Mouse (Mus musculus): Measurements from ENCODE around the gene Actl6b. TPM values are rescaled to one million over a fixed set of nuclear protein-coding genes. Genes with fewer than 3 reads are reported as not detected.

The Actl6b gene
- not detected in 4 replicates for total RNA-seq (2023; ENCODE audit: inconsistent age)

DNA sequence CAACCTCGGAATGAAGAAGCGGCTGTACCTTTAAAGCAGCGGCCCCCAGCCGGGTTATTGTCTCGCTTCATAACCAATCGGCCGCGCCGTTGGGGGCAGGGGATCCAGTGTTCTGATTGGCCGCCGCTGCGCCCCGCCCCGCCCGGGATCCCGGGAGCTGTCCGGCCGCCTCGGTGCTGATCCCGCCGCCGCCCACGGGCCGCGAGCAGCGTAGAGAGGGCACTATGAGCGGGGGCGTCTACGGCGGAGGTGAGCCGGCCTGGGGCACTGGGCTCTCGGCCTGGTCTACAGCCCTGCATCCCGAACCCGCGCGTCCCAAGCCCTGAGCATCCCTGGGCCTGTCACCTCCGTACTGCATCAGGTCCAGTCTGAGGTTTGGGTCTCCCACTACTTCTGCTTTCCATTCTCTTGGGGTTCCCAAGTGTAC is at the start of gene Actl6b:
Gene Actl6b (plus strand): TSS at position 107 of the 427 bp plus-strand sequence.

DNA sequence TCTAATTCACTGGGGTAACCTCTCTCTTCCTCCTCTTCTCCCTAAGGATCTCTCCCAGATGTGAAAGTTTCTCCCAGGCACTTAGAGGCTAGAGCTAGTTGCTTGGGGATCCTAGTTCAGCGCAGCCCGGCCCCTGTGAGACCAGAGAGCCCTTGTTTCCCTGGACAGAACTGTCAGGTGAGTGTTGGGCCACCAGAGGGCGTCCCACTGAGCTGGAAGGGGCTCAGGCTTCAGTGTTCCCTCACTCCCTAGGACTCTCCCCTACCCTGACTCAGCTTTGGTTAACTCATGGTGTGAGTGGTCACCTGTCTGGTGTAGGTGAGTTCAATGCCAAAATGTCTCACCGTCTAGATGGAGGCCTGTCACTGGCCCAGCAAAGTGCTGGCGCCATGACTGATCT is 34.9 kb upstream of the Actl6b start, which contains the start of gene Gigyf1:
Gene Gigyf1 (plus strand): TSS at position 113 of the 400 bp plus-strand sequence.

DNA sequence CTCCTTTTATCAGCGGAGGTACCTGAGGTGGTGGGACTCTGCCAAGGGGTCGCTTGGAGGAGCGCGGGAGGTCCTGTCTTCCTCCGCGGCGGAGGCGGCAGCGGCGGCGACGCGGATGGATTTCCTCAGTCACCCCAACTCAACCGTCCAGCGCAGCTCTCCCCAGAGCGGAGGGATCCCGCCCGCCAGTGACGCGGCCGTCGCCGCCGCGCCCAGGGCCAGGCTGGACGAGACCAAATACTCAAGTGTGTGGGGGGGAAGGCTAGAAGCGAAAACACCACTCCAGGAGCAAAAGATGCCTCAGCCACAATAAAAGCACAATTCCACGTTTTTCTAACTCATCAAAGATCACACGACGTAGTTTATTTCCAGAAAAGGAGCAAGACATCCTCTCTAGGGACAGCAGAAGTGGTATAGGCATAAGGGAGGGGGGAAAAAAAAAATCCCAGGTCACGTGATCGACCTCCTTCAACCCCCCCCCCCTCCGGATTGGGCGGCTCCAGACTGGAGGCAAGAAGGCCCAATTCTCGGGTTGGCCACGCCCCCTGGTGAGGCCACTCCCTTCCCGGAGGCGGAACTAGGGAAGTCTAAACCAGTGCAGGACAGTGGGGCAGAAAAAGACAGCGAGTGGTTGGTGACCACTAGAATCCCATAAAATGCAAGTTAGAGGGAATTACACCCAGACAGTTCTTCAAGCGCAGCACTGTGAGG is 20.0 kb upstream of the Actl6b start, which contains the start of the genes Epo and Gnb2:
Gene Epo (minus strand): TSS at position 126 of the 711 bp plus-strand sequence.
Gene Gnb2 (minus strand): TSS at position 394 of the 711 bp plus-strand sequence.

DNA sequence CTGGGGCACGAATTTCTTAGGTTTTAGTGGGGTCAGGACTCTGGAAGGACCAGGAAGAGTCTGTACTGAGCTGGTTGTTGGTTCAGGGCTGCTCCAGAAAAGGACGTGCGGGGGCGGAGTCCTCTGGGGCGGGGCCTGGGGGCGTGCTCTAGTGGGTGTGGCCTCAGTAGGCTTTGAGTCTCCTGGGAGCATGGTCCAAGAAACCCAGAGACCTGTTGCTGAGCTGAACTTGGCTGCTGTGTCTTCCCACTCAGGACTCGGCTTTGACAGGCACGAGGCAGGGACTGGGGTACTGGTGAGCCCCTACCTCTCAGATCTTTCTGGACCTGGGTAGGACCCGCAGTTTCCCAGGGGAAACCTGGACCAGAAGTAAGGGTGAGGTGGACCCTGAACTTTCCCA is 16.3 kb downstream of the Actl6b start, which contains the start of gene Tfr2:
Gene Tfr2 (plus strand): TSS at position 176 of the 400 bp plus-strand sequence.

DNA sequence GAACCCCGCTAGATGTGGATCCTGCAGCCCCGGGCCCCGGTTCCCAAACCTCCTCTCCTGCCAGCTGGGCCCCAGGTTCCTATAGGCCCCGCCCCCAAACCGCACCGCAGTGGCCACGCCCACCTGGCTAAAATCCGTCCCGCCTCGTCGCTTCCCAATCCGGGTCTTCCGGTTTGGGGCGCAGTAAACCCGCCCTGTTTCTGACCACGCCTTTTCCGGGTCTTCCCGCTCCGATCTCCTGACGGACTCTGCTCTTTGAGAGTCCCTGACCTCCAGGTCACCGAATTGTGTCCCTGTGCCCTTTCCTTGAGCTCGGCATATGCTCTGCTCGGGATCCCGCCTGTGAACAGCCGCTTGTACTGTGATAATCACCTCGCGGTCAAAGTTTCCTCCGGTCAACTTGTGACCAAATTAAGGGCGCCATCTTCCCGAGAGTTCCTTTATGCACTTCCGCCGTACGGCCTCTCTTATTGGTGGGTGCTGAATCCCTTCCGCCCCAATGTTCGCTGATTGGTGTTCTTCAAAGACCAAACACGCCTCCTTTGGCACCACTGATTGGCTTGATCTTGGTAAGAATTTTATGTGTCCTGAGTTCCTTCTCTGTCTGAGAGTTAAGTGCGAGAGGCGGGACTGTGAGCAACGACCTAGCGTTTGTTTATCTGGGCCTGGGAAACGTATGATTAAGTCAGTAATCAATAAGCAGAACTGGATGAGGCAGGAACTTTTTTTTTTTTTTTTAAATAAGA is 47.5 kb downstream of the Actl6b start, which contains the start of gene Mospd3:
Gene Mospd3 (minus strand): TSS at position 440 of the 746 bp plus-strand sequence.

DNA sequence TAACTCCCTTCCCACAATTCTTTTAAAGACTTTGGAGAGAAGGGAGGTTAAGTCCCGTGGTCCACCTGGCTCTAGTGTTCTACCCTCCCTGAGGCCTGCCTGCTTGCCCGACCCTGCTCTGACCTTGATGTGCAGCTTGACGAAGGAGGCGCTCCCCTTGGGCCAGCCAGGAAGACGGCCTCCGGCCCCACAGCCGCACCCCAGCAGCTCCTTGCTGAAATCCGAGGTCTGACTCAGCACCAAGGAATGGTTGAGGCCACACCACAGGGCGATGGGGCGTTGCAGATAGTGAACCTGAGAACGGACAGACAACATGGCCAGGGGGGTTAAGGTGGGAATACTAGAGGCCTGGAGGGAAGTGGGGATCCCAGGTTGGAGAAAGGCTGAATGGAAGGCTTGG is 60.2 kb downstream of the Actl6b start, which contains the start of gene Pcolce:
Gene Pcolce (minus strand): TSS at position 235 of the 400 bp plus-strand sequence.

Other genes with a start within 250 kb of the Actl6b start
- 401 to 449 TPM (median 426 TPM) in 4 replicates for gene Srrt, start 245.8 kb upstream of the Actl6b start, total RNA-seq (2023; ENCODE audit: inconsistent age)
- 7.3 to 8.7 TPM (median 8.2 TPM) in 4 replicates for gene Trip6, start 239.1 kb upstream of the Actl6b start, total RNA-seq (2023; ENCODE audit: inconsistent age)
- gene Slc12a9, start 219.9 kb upstream of the Actl6b start, total RNA-seq (2023; ENCODE audit: inconsistent age): 19.7 to 22.5 TPM (median 20.8 TPM) in 4 replicates
- not detected in 4 replicates for gene Ephb4, start 203.4 kb upstream of the Actl6b start, total RNA-seq (2023; ENCODE audit: inconsistent age)
- gene Zan, start 76.5 kb upstream of the Actl6b start, total RNA-seq (2023; ENCODE audit: inconsistent age): not detected in 4 replicates
- gene Pop7, start 51.0 kb upstream of the Actl6b start, total RNA-seq (2023; ENCODE audit: inconsistent age): 30.1 to 38.1 TPM (median 33.0 TPM) in 4 replicates
- 114 to 121 TPM (median 115 TPM) in 4 replicates for gene Gigyf1, start 35.0 kb upstream of the Actl6b start, total RNA-seq (2023; ENCODE audit: inconsistent age)
- not detected in 4 replicates for gene Epo, start 20.3 kb upstream of the Actl6b start, total RNA-seq (2023; ENCODE audit: inconsistent age)
- 346 to 423 TPM (median 404 TPM) in 4 replicates for gene Gnb2, start 20.0 kb upstream of the Actl6b start, total RNA-seq (2023; ENCODE audit: inconsistent age)
- 0.29 to 1.5 TPM (median 0.71 TPM) in 4 replicates for gene Tfr2, start 16.3 kb downstream of the Actl6b start, total RNA-seq (2023; ENCODE audit: inconsistent age)
- gene Mospd3, start 47.5 kb downstream of the Actl6b start, total RNA-seq (2023; ENCODE audit: inconsistent age): 32.1 to 44.5 TPM (median 37.3 TPM) in 4 replicates
- 1.1 to 2.3 TPM (median 1.5 TPM) in 4 replicates for gene Pcolce, start 60.3 kb downstream of the Actl6b start, total RNA-seq (2023; ENCODE audit: inconsistent age)
- 0.22 to 0.45 TPM (median 0.30 TPM) in 3 of 4 replicates, not detected in the other for gene Fbxo24, start 75.5 kb downstream of the Actl6b start, total RNA-seq (2023; ENCODE audit: inconsistent age)
- 206 to 213 TPM (median 209 TPM) in 4 replicates for gene Lrch4, start 75.6 kb downstream of the Actl6b start, total RNA-seq (2023; ENCODE audit: inconsistent age)
- 58.1 to 62.4 TPM (median 60.8 TPM) in 4 replicates for gene Gm20605, start 75.7 kb downstream of the Actl6b start, total RNA-seq (2023; ENCODE audit: inconsistent age)
- gene Sap25, start 87.8 kb downstream of the Actl6b start, total RNA-seq (2023; ENCODE audit: inconsistent age): 84.0 to 92.8 TPM (median 85.8 TPM) in 4 replicates
- gene Irs3, start 92.2 kb downstream of the Actl6b start, total RNA-seq (2023; ENCODE audit: inconsistent age): not detected in 4 replicates
- 17.4 to 20.9 TPM (median 18.1 TPM) in 4 replicates for gene Agfg2, start 131.2 kb downstream of the Actl6b start, total RNA-seq (2023; ENCODE audit: inconsistent age)
- gene Nyap1, start 188.1 kb downstream of the Actl6b start, total RNA-seq (2023; ENCODE audit: inconsistent age): 0.21 to 0.48 TPM (median 0.42 TPM) in 4 replicates
- gene Tsc22d4, start 192.2 kb downstream of the Actl6b start, total RNA-seq (2023; ENCODE audit: inconsistent age): 201 to 221 TPM (median 212 TPM) in 4 replicates
- 19.3 to 26.7 TPM (median 22.2 TPM) in 4 replicates for gene Ppp1r35, start 225.3 kb downstream of the Actl6b start, total RNA-seq (2023; ENCODE audit: inconsistent age)
- 82.8 to 102 TPM (median 90.4 TPM) in 4 replicates for gene Mepce, start 234.1 kb downstream of the Actl6b start, total RNA-seq (2023; ENCODE audit: inconsistent age)
- gene Zcwpw1, start 234.3 kb downstream of the Actl6b start, total RNA-seq (2023; ENCODE audit: inconsistent age): 19.2 to 24.6 TPM (median 22.6 TPM) in 4 replicates